Mouse (Mus musculus) spleen, adult 12 weeks (tissue): ENCODE data around the gene Gm20532.

Source experiments
- DNase-seq: peaks from one replicate; pipeline ENCODE4 v3.0.0; 2022; ENCODE audit warnings: low spot score

Gm20532 gene

GRCm38 (mm10) chr2:26573807-26574206 is 12.6 kb upstream of the Gm20532 start:
- DNase-seq = no peak

GRCm38 (mm10) chr2:26574862-26575261 is 11.6 kb upstream of the Gm20532 start:
- no peak for DNase-seq

DNA sequence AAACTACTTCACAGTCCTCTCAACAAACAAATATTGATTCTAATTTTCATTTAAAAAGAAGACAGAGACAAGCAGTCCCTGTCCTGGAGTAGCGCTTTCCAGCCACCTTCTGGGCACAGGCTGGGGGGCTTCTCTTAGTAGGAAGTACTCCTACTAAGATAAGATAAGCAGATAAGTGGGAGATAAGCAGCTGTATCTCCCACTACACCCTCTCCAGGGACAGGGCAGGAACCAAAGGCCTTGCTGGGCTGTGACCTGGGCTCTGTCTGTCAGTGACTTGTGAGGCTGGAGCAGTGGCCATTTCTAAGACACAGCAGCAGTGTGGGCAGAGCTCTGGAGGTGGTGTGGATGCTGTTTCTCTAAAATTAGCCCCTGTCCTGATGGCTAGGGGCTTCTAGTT is 11.1 kb upstream of the Gm20532 start:
- DNase-seq = no peak

- DNase-seq = no peak
These were observed 10.6 kb upstream of the Gm20532 start for GRCm38 (mm10) chr2:26575865-26576264.

DNA sequence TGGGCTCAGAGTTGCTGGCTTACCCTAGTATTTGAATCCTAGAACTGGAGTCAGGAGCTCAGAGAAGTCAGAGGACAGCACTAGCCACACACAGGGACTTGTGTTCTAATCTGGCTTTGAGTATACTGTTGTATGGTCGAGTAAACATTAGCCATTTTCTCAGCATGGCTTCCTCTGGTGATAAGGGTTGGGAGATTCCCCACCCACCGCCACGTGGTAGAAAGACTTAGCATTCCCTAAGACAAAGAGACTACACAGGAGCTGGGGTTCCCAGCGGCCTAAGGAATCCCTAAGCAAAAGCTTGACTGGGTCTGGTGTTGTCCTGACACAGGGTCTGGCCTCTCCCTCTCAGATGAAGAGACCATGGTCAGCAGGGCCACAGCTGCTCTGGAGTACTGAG is 10.0 kb upstream of the Gm20532 start:
- no peak for DNase-seq

GRCm38 (mm10) chr2:26578369-26578768 is 8.1 kb upstream of the Gm20532 start:
- no peak for DNase-seq

DNA sequence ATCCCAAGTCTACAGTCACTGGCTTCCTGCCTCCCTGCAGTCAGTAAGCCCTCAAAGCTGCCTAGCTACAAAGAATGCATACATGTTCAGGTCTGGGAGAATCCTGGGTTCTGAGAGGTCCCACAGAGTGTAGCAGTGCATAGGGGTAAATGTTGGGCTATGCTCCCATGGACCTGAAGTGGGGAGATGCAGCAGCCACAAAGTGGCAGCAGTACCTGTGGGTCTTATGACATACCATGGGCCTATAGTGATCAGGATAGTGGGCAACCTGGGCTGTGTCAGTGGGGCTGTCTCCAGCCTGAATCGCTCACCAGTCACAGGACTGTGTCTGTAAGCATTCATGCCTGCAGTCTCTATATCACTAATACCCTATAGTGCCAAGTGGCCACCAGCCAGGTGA is 6.7 kb upstream of the Gm20532 start, which contains the start of gene Egfl7:
Gene Egfl7 (plus strand): TSS at position 301 of the 400 bp plus-strand sequence.
- DNase-seq = no peak

DNA sequence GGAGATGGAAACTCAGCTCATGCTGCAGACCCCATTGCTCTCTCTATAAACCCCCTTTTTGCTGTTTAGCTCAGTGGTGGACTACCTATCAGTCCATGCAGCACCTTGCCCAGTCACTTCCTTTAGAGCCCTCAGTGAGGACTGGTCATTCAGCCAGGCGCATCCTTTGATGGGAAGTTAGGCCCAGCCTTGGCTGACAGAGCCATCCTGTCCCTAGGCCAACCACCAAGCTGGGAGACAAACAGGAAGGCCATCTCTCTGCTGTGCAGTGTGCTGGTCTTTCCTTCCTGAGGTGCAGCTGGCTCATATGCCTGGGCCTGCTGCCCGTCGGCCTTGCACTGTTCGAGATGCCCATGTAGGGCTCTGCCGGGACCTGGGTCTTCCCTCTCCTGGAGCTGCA is 5.7 kb upstream of the Gm20532 start:
- DNase-seq = no peak

GRCm38 (mm10) chr2:26582203-26582602 is 4.2 kb upstream of the Gm20532 start:
- no peak for DNase-seq

- no peak for DNase-seq
These were observed 3.7 kb upstream of the Gm20532 start for GRCm38 (mm10) chr2:26582741-26583140.

DNA sequence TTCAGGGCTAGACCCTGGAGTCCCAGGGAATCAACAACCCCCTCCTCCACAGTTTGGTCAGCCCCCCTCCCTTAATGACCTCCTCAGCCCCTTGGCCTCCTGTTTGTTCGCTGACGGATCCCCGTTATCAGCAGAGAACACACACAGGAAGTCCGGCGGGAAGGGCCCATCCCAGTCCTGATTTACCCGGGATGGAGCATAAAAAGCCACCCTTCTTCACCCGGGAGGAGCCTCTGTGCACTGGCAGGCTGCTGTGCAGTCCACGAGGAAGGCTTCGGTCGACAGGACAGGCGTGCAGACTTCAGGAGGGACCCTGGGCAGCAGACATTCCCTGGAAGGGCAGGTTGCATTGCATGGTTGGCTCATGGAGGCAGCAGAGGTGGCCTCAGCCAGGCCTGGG is 2.8 kb upstream of the Gm20532 start:
- DNase-seq = no peak

DNA sequence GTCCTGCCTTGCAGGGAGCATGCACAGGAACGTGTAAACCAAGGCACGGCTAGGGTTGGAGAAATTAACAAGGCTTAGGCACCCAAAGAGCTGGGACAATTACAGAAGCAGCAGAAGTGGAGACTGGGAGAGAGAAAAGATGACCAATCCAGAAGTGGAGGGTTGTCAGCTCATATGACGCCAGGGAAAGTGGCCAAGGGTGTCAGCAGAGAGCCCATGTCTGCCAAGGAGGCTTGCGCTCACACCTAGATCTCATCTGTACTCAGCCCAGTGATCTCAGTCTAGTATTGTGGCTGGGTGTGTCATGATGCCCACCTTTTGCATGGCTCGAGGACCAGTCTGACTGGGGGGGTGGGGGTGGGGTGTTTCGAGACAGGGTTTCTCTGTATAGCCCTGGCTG is 726 bp upstream of the Gm20532 start:
- DNase-seq = no peak

DNA sequence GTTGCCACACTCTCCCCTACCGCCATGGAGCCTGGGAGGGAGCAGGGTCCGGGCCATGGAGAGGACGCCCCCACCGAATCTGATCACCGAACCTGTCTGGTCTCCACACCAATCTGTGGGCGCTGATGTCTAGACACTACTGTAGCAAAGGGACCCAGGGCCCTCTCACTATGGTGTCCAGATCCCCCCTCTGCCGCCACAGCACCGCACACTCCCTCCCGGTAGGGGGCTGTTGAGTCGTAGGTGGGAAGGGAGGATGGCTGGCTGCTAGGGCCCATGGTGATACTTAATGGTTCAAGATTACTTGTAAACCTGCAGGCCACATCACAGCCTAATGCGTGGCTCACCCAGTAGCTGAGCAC is 586 bp downstream of the Gm20532 start:
- DNase-seq = no peak

GRCm38 (mm10) chr2:26588573-26588972 is 2.1 kb downstream of the Gm20532 start:
- DNase-seq = no peak

- no peak for DNase-seq
These were observed 2.8 kb downstream of the Gm20532 start for GRCm38 (mm10) chr2:26589284-26589683.

- DNase-seq = no peak
These were observed 3.8 kb downstream of the Gm20532 start for GRCm38 (mm10) chr2:26590282-26590681.

- no peak for DNase-seq
These were observed 4.5 kb downstream of the Gm20532 start for GRCm38 (mm10) chr2:26590962-26591361.

GRCm38 (mm10) chr2:26591416-26591815 is 5.0 kb downstream of the Gm20532 start:
- DNase-seq = no peak

GRCm38 (mm10) chr2:26593211-26594021 is 7.0 kb downstream of the Gm20532 start:
- no peak for DNase-seq

DNA sequence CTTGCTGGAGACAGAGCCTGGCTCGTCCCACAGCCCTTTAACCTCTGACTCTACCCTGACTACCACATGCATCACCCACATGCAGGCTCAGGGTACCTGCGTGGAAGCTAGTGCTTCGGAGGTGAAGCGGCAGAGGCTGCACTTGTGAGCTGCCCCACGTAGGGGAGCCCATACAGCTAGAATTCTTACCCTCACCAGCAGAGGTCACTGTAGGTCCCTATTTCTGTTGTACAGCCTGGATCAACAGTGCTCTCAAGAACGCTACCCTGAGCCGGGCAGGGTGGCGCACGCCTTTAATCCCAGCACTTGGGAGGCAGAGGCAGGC is 7.5 kb downstream of the Gm20532 start:
- DNase-seq = no peak

- no peak for DNase-seq
These were observed 8.1 kb downstream of the Gm20532 start for GRCm38 (mm10) chr2:26594461-26594933.

- no peak for DNase-seq
These were observed 8.7 kb downstream of the Gm20532 start for GRCm38 (mm10) chr2:26594934-26595724.

DNA sequence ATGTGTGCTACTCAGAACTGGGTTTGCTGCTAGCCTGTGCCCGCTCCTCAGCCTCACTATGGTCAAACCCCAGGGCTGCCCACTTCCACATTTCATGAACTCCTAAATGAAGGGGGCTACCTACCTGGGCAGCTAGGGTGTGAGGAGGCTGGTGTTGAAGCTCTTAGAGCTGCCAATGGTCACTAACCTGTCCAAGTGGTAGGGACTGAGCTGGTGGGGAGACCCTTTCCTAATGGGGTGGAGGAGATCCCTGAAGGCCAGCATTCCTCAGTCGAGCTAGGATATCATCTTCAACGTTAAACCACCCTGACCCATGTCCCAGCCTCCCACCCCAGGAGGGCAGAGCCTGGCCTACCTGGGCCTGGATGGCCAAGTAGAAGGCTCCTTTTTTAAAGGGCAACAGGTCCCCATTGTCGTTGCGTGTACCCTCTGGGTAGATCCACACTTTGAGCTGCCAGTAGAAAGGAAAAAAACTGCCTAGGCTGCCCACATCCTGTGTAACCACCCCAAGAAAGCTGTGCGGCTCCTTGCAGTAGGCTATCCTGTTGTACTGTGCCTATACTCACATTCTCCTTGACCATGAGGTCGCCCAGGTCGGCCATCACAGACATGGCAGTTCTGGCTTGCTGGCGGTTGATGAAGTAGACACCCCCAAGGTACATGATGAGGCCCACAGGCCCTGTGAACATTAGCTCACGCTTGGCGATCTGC is 9.4 kb downstream of the Gm20532 start:
- no peak for DNase-seq
